Mouse (Mus musculus) CH12.LX (cell line): ENCODE measurements around the gene Sec1. TPM values are rescaled to one million over a fixed set of nuclear protein-coding genes. Genes with fewer than 3 reads are reported as not detected.

Experiments
- DNase-seq: peaks from one replicate; pipeline ENCODE4 v3.0.0-alpha.2; 2013; ENCODE audit errors: extremely low read depth
- H3K27ac ChIP-seq: 2 replicates; pipeline ENCODE4 v1.5.1; 2012; ENCODE audit warnings: low read depth, mild to moderate bottlenecking, control low read depth, moderate library complexity; ENCODE audit not compliant: insufficient read depth
- H3K27me3 ChIP-seq: replicated peaks from 2 replicates; pipeline ENCODE3; 2012; ENCODE audit warnings: inconsistent platforms
- H3K36me3 ChIP-seq, 2 experiments: replicated peaks in 1 of 2; 2 replicates each; pipeline versions ENCODE3 to v1.6.1; 2012; ENCODE audit warnings: inconsistent platforms in 1 of 2, low read length in 1 of 2, mild to moderate bottlenecking in 1 of 2, mixed read lengths in 1 of 2, moderate library complexity in 1 of 2; ENCODE audit not compliant: control insufficient read depth in 1 of 2, insufficient read depth in 1 of 2
- H3K4me1 ChIP-seq, 2 experiments: 2 replicates each; pipeline ENCODE4 v1.6.1; 2012; ENCODE audit warnings: inconsistent platforms in 1 of 2, moderate library complexity in 1 of 2; ENCODE audit not compliant: insufficient read depth in 2 of 2, control insufficient read depth in 1 of 2
- H3K4me2 ChIP-seq: 2 replicates; pipeline ENCODE4 v1.6.1; 2012; ENCODE audit warnings: low read depth, mild to moderate bottlenecking, control low read depth; ENCODE audit not compliant: poor library complexity, insufficient read depth, severe bottlenecking
- H3K4me3 ChIP-seq, 3 experiments: fragments of 150-350 bp in 1 of 3; sonication (generic) in 1 of 3; replicated peaks in 1 of 3; 2 replicates each; pipeline versions ENCODE3 to v1.5.1; 2011 to 2012; ENCODE audit warnings: low read depth in 2 of 3, low read length in 2 of 3, mild to moderate bottlenecking in 2 of 3, moderate library complexity in 2 of 3, control low read depth in 1 of 3, improper control_type of control experiment in 1 of 3, inconsistent platforms in 1 of 3, mixed read lengths in 1 of 3; ENCODE audit not compliant: poor library complexity in 1 of 3
- H3K79me2 ChIP-seq: replicated peaks from 2 replicates; pipeline ENCODE4 v1.6.1; 2012; ENCODE audit warnings: mild to moderate bottlenecking, moderate library complexity; ENCODE audit not compliant: control insufficient read depth, poor library complexity, insufficient read depth, severe bottlenecking; ENCODE audit errors: extremely low read depth
- H3K9ac ChIP-seq: 2 replicates; pipeline ENCODE4 v1.6.1; 2012; ENCODE audit warnings: low read depth, mild to moderate bottlenecking, control low read depth, moderate library complexity; ENCODE audit not compliant: insufficient read depth
- H3K9me3 ChIP-seq: replicated peaks from 2 replicates; pipeline ENCODE3; 2012; ENCODE audit warnings: low read length, inconsistent platforms, mixed read lengths
- CHD1 ChIP-seq: IDR thresholded peaks from 2 replicates; pipeline ENCODE4 v1.6.1; 2012; ENCODE audit warnings: low read depth, low read length, improper control_type of control experiment, inconsistent platforms
- CHD2 ChIP-seq: IDR thresholded peaks from 2 replicates; pipeline ENCODE4 v1.6.1; 2011; ENCODE audit warnings: low read length, improper control_type of control experiment
- CTCF ChIP-seq, 2 experiments: IDR thresholded peaks in 1 of 2; conservative IDR thresholded peaks in 1 of 2; 2 replicates each; pipeline ENCODE4 v1.5.1; 2011 to 2012; ENCODE audit warnings: low read depth in 2 of 2, low read length in 2 of 2, improper control_type of control experiment in 1 of 2, inconsistent platforms in 1 of 2, mild to moderate bottlenecking in 1 of 2, moderate library complexity in 1 of 2
- E2F4 ChIP-seq: IDR thresholded peaks from 2 replicates; pipeline ENCODE4 v1.6.1; 2011; ENCODE audit warnings: low read depth, low read length, improper control_type of control experiment; ENCODE audit not compliant: insufficient replicate concordance
- ELF1 ChIP-seq: IDR thresholded peaks from 2 replicates; pipeline ENCODE4 v1.6.1; 2014; ENCODE audit warnings: low read depth, mild to moderate bottlenecking, inconsistent platforms, low read length, improper control_type of control experiment
- ETS1 ChIP-seq: conservative IDR thresholded peaks from 2 replicates; pipeline ENCODE4 v1.6.1; 2012; ENCODE audit warnings: low read depth, mild to moderate bottlenecking, inconsistent platforms, low read length, improper control_type of control experiment, moderate library complexity
- GABPA ChIP-seq: IDR thresholded peaks from 2 replicates; pipeline ENCODE4 v1.6.1; 2012; ENCODE audit warnings: low read depth, low read length, improper control_type of control experiment, inconsistent platforms; ENCODE audit not compliant: insufficient replicate concordance
- HCFC1 ChIP-seq: IDR thresholded peaks from 2 replicates; pipeline ENCODE4 v1.6.1; 2012; ENCODE audit warnings: low read depth, mild to moderate bottlenecking, inconsistent platforms, low read length, improper control_type of control experiment
- IRF4 ChIP-seq: IDR thresholded peaks from 2 replicates; pipeline ENCODE4 v1.6.1; 2014; ENCODE audit warnings: low read depth, mild to moderate bottlenecking, inconsistent platforms, low read length, improper control_type of control experiment
- MAX ChIP-seq: IDR thresholded peaks from 2 replicates; pipeline ENCODE4 v1.6.1; 2011; ENCODE audit warnings: low read length, improper control_type of control experiment
- MAZ ChIP-seq: IDR thresholded peaks from 2 replicates; pipeline ENCODE4 v1.6.1; 2012; ENCODE audit warnings: low read depth, mild to moderate bottlenecking, inconsistent platforms, low read length, improper control_type of control experiment, moderate library complexity
- MEF2A ChIP-seq: IDR thresholded peaks from 2 replicates; pipeline ENCODE4 v1.6.1; 2014; ENCODE audit warnings: low read depth, mild to moderate bottlenecking, inconsistent platforms, low read length, improper control_type of control experiment, borderline replicate concordance
- MYC ChIP-seq: IDR thresholded peaks from 2 replicates; pipeline ENCODE4 v1.6.1; 2011; ENCODE audit warnings: low read depth, mild to moderate bottlenecking, improper control_type of control experiment, low read length
- NELFE ChIP-seq: IDR thresholded peaks from 2 replicates; pipeline ENCODE4 v1.6.1; 2011; ENCODE audit warnings: low read depth, low read length, improper control_type of control experiment
- NRF1 ChIP-seq: IDR thresholded peaks from 2 replicates; pipeline ENCODE4 v1.6.1; 2014; ENCODE audit warnings: low read depth, mild to moderate bottlenecking, inconsistent platforms, low read length, improper control_type of control experiment, moderate library complexity
- PAX5 ChIP-seq: IDR thresholded peaks from 2 replicates; pipeline ENCODE4 v1.6.1; 2012; ENCODE audit warnings: low read length, inconsistent platforms, mixed read lengths
- POLR2A ChIP-seq: IDR thresholded peaks from 2 replicates; pipeline ENCODE4 v1.6.1; 2011; ENCODE audit warnings: low read depth, mild to moderate bottlenecking, improper control_type of control experiment, low read length
- RAD21 ChIP-seq: IDR thresholded peaks from 2 replicates; pipeline ENCODE4 v1.6.1; 2011; ENCODE audit warnings: low read depth, mild to moderate bottlenecking, low read length, improper control_type of control experiment, moderate library complexity
- RCOR1 ChIP-seq: conservative IDR thresholded peaks from 2 replicates; pipeline ENCODE4 v1.6.1; 2012; ENCODE audit warnings: low read depth, mild to moderate bottlenecking, inconsistent platforms, low read length, improper control_type of control experiment
- SMC3 ChIP-seq: IDR thresholded peaks from 2 replicates; pipeline ENCODE4 v1.6.1; 2011; ENCODE audit warnings: low read depth, low read length, improper control_type of control experiment
- TCF12 ChIP-seq: IDR thresholded peaks from 2 replicates; pipeline ENCODE4 v1.6.1; 2014; ENCODE audit warnings: low read depth, mild to moderate bottlenecking, inconsistent platforms, low read length, improper control_type of control experiment
- UBTF ChIP-seq: IDR thresholded peaks from 2 replicates; pipeline ENCODE4 v1.6.1; 2012; ENCODE audit warnings: low read depth, mild to moderate bottlenecking, inconsistent platforms, low read length, improper control_type of control experiment, moderate library complexity
- USF1 ChIP-seq: IDR thresholded peaks from 2 replicates; pipeline ENCODE4 v1.6.1; 2014; ENCODE audit warnings: low read depth, mild to moderate bottlenecking, inconsistent platforms, low read length, improper control_type of control experiment
- ZC3H11A ChIP-seq: IDR thresholded peaks from 2 replicates; pipeline ENCODE4 v1.6.1; 2012; ENCODE audit warnings: low read depth, mild to moderate bottlenecking, inconsistent platforms, low read length, improper control_type of control experiment
- ZNF384 ChIP-seq: IDR thresholded peaks from 2 replicates; pipeline ENCODE4 v1.6.1; 2012; ENCODE audit warnings: low read depth, low read length, improper control_type of control experiment, inconsistent platforms
- dilution Hi-C: fragments of 300-500 bp; cut with MboI; formaldehyde crosslinking; loops from 2 replicates; pipeline ENCODE4 v1.14.3; 2020; ENCODE audit warnings: low sequenced_read_pairs; ENCODE audit not compliant: extremely low pct_unique_long_range_greater_than_20kb, extremely low pct_ligation_motif_present
- in situ Hi-C: fragments of 300-500 bp; cut with MboI; formaldehyde crosslinking; loops from 3 replicates; pipeline ENCODE4 v1.14.3; 2019; ENCODE audit warnings: low sequenced_read_pairs, low pct_ligation_motif_present, low pct_unique_long_range_greater_than_20kb, mixed read lengths
- polyA plus RNA-seq: library from polyadenylated mRNA; unstranded; fragments of >175 nt; gene quantifications from 2 replicates; pipeline ENCODE4 v1.2.1, GENCODE M21; 2012; ENCODE audit warnings: low read depth; ENCODE audit not compliant: insufficient read length
- total RNA-seq, 2 experiments: library from RNA; depleted of rRNA; stranded (reverse); fragments of 300-350 nt in 1 of 2; fragments of >200 nt in 1 of 2; gene quantifications; 2 replicates each; pipeline ENCODE4 v1.2.3; 2012 to 2014

Sec1 gene
- total and polyA plus RNA-seq, 3 experiments, result 0.08 to 0.33 (median 0.26) TPM

GRCm38 (mm10) chr7:45733477-45733876 is 39.3 kb upstream of the Sec1 start:
- dilution Hi-C loops, result no loop called here
- Histone ChIP-seq H3K9ac (no peak overlapping the region), H3K79me2 (no peaks in the 10 kb centered on the region), H3K4me1 (peaks cover 0 to 10% of the 10 kb centered on the region in 2 experiments; a peak in 2 of 4 replicates), H3K36me3 (peaks cover 6 to 19% of the 10 kb centered on the region in 2 experiments), H3K4me3 (no peak overlapping the region), H3K9me3 (no peaks in the 10 kb centered on the region), H3K27me3 (no peaks in the 10 kb centered on the region), H3K27ac (no peak overlapping the region), H3K4me2 (no peak overlapping the region)
- TF ChIP-seq RCOR1 (no peak), ELF1 (no peak), ETS1 (no peak), UBTF (no peak), MAZ (no peak), CHD2 (no peak), PAX5 (no peak), HCFC1 (no peak), NRF1 (no peak), GABPA (no peak), IRF4 (no peak), NELFE (no peak), TCF12 (no peak), USF1 (no peak), CHD1 (no peak), POLR2A (no peak), MYC (no peak), ZNF384 (no peak)
- in situ Hi-C loops, result loop anchor here (10.0 kb wide), 2 partner anchors 191 to 271 kb away; partner anchors contain the start of genes Ccdc114 and Emp3
- DNase-seq, result no peak

- no peak overlapping the region for H3K27ac ChIP-seq
- peak; percentile 63 for DNase-seq
- no peak overlapping the region for H3K9ac ChIP-seq
- TF ChIP-seq MAX (0 out of 2 replicates have a peak, but pooled peaks have one; percentile 11), NRF1 (0 out of 2 replicates have a peak, but pooled peaks have one; percentile 26), CTCF (conservative IDR thresholded peaks at IDR 0.05 in 1 of 2, IDR thresholded peaks at IDR 0.05 in 1 of 2; ENCODE audit: low read depth in 2 of 2, low read length in 2 of 2) (peak in 1 of 2 experiments; percentile 74; a peak in 3 of 4 replicates), HCFC1 (peak; percentile 27; the same call in 1 of the 2 replicates), ZC3H11A (no peak), SMC3 (peak; percentile 55), MEF2A (0 out of 2 replicates have a peak, but pooled peaks have one; percentile 32), RAD21 (peak; percentile 42), ELF1 (0 out of 2 replicates have a peak, but pooled peaks have one; percentile 21), NELFE (0 out of 2 replicates have a peak, but pooled peaks have one; percentile 25), E2F4 (no peak)
- no peaks in the 10 kb centered on the region for H3K9me3 ChIP-seq
- peaks cover 0 to 15% of the 10 kb centered on the region in 2 experiments; a peak in 2 of 4 replicates for H3K4me1 ChIP-seq
- dilution Hi-C loops, result no loop called here
- peaks cover 27 to 44% of the 10 kb centered on the region in 2 experiments for H3K36me3 ChIP-seq
- no peaks in the 10 kb centered on the region for H3K79me2 ChIP-seq
- H3K4me2 ChIP-seq, result no peak overlapping the region
- in situ Hi-C loops, result loop anchor here (10.0 kb wide), 2 partner anchors 194 to 274 kb away; partner anchors contain the start of genes Ccdc114 and Emp3
- no peak overlapping the region for H3K4me3 ChIP-seq
- no peaks in the 10 kb centered on the region for H3K27me3 ChIP-seq
Observed at GRCm38 (mm10) chr7:45730727-45731431, 36.7 kb upstream of the Sec1 start.
